Mouse (Mus musculus): ENCODE measurements at regions not wholly inside any gene's neighbourhood (a gene's known extent, or its start where the extent isn't known, plus 50 kb on each side); places are given as distances from the start of the nearest gene placed in this dataset.

GRCm38 (mm10) chr1:73411452-73411851 is 395.7 kb upstream of the Tnp1 start:
- DNase-seq (ENCODE audit: low spot score) (no peak), ATAC-seq (replicated peaks; ENCODE audit: low FRiP score, low read depth) (no peak)
- whole genome bisulfite sequencing = 97% methylated on average over 2 of the region's 2 CpGs
- no peak for TF ChIP-seq CTCF (IDR thresholded peaks at IDR 0.05; ENCODE audit: low read depth)
- Histone ChIP-seq H3K27me3 (ENCODE audit: insufficient read depth, low read length) (no peaks in the 10 kb centered on the region), H3K27ac (no peak overlapping the region), H3K4me3 (replicated peaks; ENCODE audit: low read depth, low read length) (no peak overlapping the region), H3K4me2 (ENCODE audit: low read length) (no peak overlapping the region), H3K9ac (ENCODE audit: low read depth, low read length) (no peak overlapping the region), H3K9me3 (replicated peaks; ENCODE audit: low read length) (no peaks in the 10 kb centered on the region), H3K36me3 (ENCODE audit: insufficient read depth, low read length) (no peaks in the 10 kb centered on the region), H3K4me1 (replicated peaks; ENCODE audit: insufficient read depth, low read length) (no peaks in the 10 kb centered on the region)

GRCm38 (mm10) chr1:73399178-73399577 is 383.5 kb upstream of the Tnp1 start:
- TF ChIP-seq CTCF (IDR thresholded peaks at IDR 0.05; ENCODE audit: low read depth) = no peak
- 28% methylated on average over 3 of the region's 3 CpGs for WGBS
- H3K27ac ChIP-seq = 0 out of 2 replicates have a peak overlapping the region, but pooled peaks have one; percentile 25

GRCm38 (mm10) chr1:73395034-73395433 is 379.3 kb upstream of the Tnp1 start:
- Histone ChIP-seq H3K4me3 (replicated peaks; ENCODE audit: low read depth, low read length) (no peak overlapping the region), H3K4me2 (ENCODE audit: low read length) (no peak overlapping the region), H3K9me3 (replicated peaks; ENCODE audit: low read length) (no peaks in the 10 kb centered on the region), H3K4me1 (replicated peaks; ENCODE audit: insufficient read depth, low read length) (no peaks in the 10 kb centered on the region), H3K27ac (no peak overlapping the region), H3K36me3 (ENCODE audit: insufficient read depth, low read length) (no peaks in the 10 kb centered on the region), H3K9ac (ENCODE audit: low read depth, low read length) (no peak overlapping the region), H3K27me3 (ENCODE audit: insufficient read depth, low read length) (no peaks in the 10 kb centered on the region)
- ATAC-seq (replicated peaks; ENCODE audit: low FRiP score, low read depth) (no peak), DNase-seq (ENCODE audit: low spot score) (peak; percentile 73)
- no peak for TF ChIP-seq CTCF (IDR thresholded peaks at IDR 0.05; ENCODE audit: low read depth)
- WGBS = 45% methylated on average over 1 of the region's 1 CpGs

More at GRCm38 (mm10) chr1:73399178-73399577, 383.5 kb upstream of the Tnp1 start:
- H3K4me3 ChIP-seq (replicated peaks; ENCODE audit: low read depth, low read length) = no peak overlapping the region
- H3K4me1 ChIP-seq (replicated peaks; ENCODE audit: insufficient read depth, low read length) = no peaks in the 10 kb centered on the region
- ATAC-seq (replicated peaks; ENCODE audit: low FRiP score, low read depth) = peak; percentile 54; the same call in 1 of the 2 replicates
- no peak overlapping the region for H3K4me2 ChIP-seq (ENCODE audit: low read length)
- no peaks in the 10 kb centered on the region for H3K27me3 ChIP-seq (ENCODE audit: insufficient read depth, low read length)
- no peak overlapping the region for H3K9ac ChIP-seq (ENCODE audit: low read depth, low read length)
- no peaks in the 10 kb centered on the region for H3K9me3 ChIP-seq (replicated peaks; ENCODE audit: low read length)
- H3K36me3 ChIP-seq (ENCODE audit: insufficient read depth, low read length) = no peaks in the 10 kb centered on the region
- DNase-seq (ENCODE audit: low spot score) = peak; percentile 88

GRCm38 (mm10) chr1:73394466-73394865 is 378.8 kb upstream of the Tnp1 start:
- TF ChIP-seq CTCF (IDR thresholded peaks at IDR 0.05; ENCODE audit: low read depth) = no peak
- Histone ChIP-seq H3K27ac (0 out of 2 replicates have a peak overlapping the region, but pooled peaks have one; percentile 15), H3K36me3 (ENCODE audit: insufficient read depth, low read length) (no peaks in the 10 kb centered on the region), H3K27me3 (ENCODE audit: insufficient read depth, low read length) (no peaks in the 10 kb centered on the region), H3K4me3 (replicated peaks; ENCODE audit: low read depth, low read length) (no peak overlapping the region), H3K4me2 (ENCODE audit: low read length) (no peak overlapping the region), H3K9ac (ENCODE audit: low read depth, low read length) (no peak overlapping the region), H3K9me3 (replicated peaks; ENCODE audit: low read length) (no peaks in the 10 kb centered on the region), H3K4me1 (replicated peaks; ENCODE audit: insufficient read depth, low read length) (no peaks in the 10 kb centered on the region)
- 50% methylated on average over 1 of the region's 1 CpGs for WGBS
- DNase-seq (ENCODE audit: low spot score) (peak; percentile 16), ATAC-seq (replicated peaks; ENCODE audit: low FRiP score, low read depth) (no peak)

- H3K27ac ChIP-seq = peak overlapping the region; percentile 36; the same call in 1 of the 2 replicates
- no peaks in the 10 kb centered on the region for H3K36me3 ChIP-seq (ENCODE audit: insufficient read depth, low read length)
- WGBS = 24% methylated on average over 10 of the region's 10 CpGs
- no peak overlapping the region for H3K9ac ChIP-seq (ENCODE audit: low read depth, low read length)
- H3K9me3 ChIP-seq (replicated peaks; ENCODE audit: low read length) = no peaks in the 10 kb centered on the region
- no peaks in the 10 kb centered on the region for H3K4me1 ChIP-seq (replicated peaks; ENCODE audit: insufficient read depth, low read length)
- peak; percentile 58 for DNase-seq (ENCODE audit: low spot score)
- no peak overlapping the region for H3K4me3 ChIP-seq (replicated peaks; ENCODE audit: low read depth, low read length)
- no peaks in the 10 kb centered on the region for H3K27me3 ChIP-seq (ENCODE audit: insufficient read depth, low read length)
- ATAC-seq (replicated peaks; ENCODE audit: low FRiP score, low read depth) = no peak
- H3K4me2 ChIP-seq (ENCODE audit: low read length) = no peak overlapping the region
- TF ChIP-seq CTCF (IDR thresholded peaks at IDR 0.05; ENCODE audit: low read depth) = no peak
These were observed 376.4 kb upstream of the Tnp1 start for GRCm38 (mm10) chr1:73392077-73392476.

GRCm38 (mm10) chr1:73389976-73390375 is 374.3 kb upstream of the Tnp1 start:
- Histone ChIP-seq H3K9me3 (replicated peaks; ENCODE audit: low read length) (no peaks in the 10 kb centered on the region), H3K4me1 (replicated peaks; ENCODE audit: insufficient read depth, low read length) (no peaks in the 10 kb centered on the region), H3K4me2 (ENCODE audit: low read length) (no peak overlapping the region), H3K9ac (ENCODE audit: low read depth, low read length) (no peak overlapping the region), H3K27me3 (ENCODE audit: insufficient read depth, low read length) (no peaks in the 10 kb centered on the region), H3K27ac (no peak overlapping the region), H3K4me3 (replicated peaks; ENCODE audit: low read depth, low read length) (no peak overlapping the region), H3K36me3 (ENCODE audit: insufficient read depth, low read length) (no peaks in the 10 kb centered on the region)
- ATAC-seq (replicated peaks; ENCODE audit: low FRiP score, low read depth) (no peak), DNase-seq (ENCODE audit: low spot score) (no peak)
- WGBS = 65% methylated on average over 3 of the region's 3 CpGs
- no peak for TF ChIP-seq CTCF (IDR thresholded peaks at IDR 0.05; ENCODE audit: low read depth)

GRCm38 (mm10) chr1:73389174-73389573 is 373.5 kb upstream of the Tnp1 start:
- ATAC-seq (replicated peaks; ENCODE audit: low FRiP score, low read depth) = no peak
- H3K9me3 ChIP-seq (replicated peaks; ENCODE audit: low read length) = no peaks in the 10 kb centered on the region
- no peak overlapping the region for H3K27ac ChIP-seq
- H3K9ac ChIP-seq (ENCODE audit: low read depth, low read length) = no peak overlapping the region
- no peaks in the 10 kb centered on the region for H3K27me3 ChIP-seq (ENCODE audit: insufficient read depth, low read length)
- no peaks in the 10 kb centered on the region for H3K36me3 ChIP-seq (ENCODE audit: insufficient read depth, low read length)
- H3K4me1 ChIP-seq (replicated peaks; ENCODE audit: insufficient read depth, low read length) = no peaks in the 10 kb centered on the region
- H3K4me2 ChIP-seq (ENCODE audit: low read length) = no peak overlapping the region
- TF ChIP-seq CTCF (IDR thresholded peaks at IDR 0.05; ENCODE audit: low read depth) = no peak
- DNase-seq (ENCODE audit: low spot score) = no peak
- WGBS = 51% methylated on average over 3 of the region's 3 CpGs
- H3K4me3 ChIP-seq (replicated peaks; ENCODE audit: low read depth, low read length) = no peak overlapping the region
